Mouse (Mus musculus): ENCODE results near the gene Fam227a. TPM values are rescaled to one million over a fixed set of nuclear protein-coding genes. Genes with fewer than 3 reads are reported as not detected.

Gene Fam227a
- polyA plus RNA-seq, 1 experiment from 2014 or later = 0.29 TPM

DNA sequence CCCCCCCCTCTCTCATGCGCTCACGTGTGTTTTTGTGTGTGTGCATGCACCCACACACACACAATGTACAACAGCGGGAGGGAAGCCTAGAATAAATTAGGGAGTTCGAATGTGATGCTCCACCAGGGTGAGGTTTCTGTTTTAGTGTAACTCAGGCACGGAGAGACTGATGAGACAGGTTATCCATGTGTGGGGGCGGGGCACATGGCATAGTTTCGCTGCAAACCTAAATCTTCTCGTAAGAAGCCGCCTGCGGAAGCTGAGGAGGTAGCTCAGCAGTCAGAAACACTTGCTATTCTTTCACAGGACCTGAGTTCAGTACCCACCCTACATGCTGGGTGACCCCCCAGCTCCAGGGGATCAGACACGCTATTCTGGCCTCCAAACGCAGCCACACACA lies 10.6 kb downstream of the Fam227a start:
- Histone ChIP-seq H3K27ac (replicated peaks) (no peak overlapping the region), H3K4me1 (replicated peaks; ENCODE audit: control insufficient read depth, insufficient read depth) (no peaks in the 10 kb centered on the region), H3K27me3 (ENCODE audit: control insufficient read depth, insufficient read depth, low read length) (no peaks in the 10 kb centered on the region), H3K4me2 (replicated peaks; ENCODE audit: low read depth) (no peak overlapping the region), H3K9me3 (ENCODE audit: control insufficient read depth, low read length) (no peaks in the 10 kb centered on the region), H3K36me3 (ENCODE audit: control insufficient read depth, insufficient read depth, low read length) (no peaks in the 10 kb centered on the region), H3K9ac (ENCODE audit: low read length) (no peak overlapping the region), H3K4me3 (ENCODE audit: low read depth, low read length) (no peak overlapping the region)
- TF ChIP-seq EP300 (optimal IDR thresholded peaks at IDR 0.05) (no peak), CTCF (IDR thresholded peaks at IDR 0.05; ENCODE audit: low read depth) (no peak)
- ATAC-seq (ENCODE audit: low FRiP score, low TSS enrichment) (no peak), DNase-seq (ENCODE audit: low spot score) (no peak)
- WGBS = 85% methylated on average over 12 of the region's 12 CpGs

DNA sequence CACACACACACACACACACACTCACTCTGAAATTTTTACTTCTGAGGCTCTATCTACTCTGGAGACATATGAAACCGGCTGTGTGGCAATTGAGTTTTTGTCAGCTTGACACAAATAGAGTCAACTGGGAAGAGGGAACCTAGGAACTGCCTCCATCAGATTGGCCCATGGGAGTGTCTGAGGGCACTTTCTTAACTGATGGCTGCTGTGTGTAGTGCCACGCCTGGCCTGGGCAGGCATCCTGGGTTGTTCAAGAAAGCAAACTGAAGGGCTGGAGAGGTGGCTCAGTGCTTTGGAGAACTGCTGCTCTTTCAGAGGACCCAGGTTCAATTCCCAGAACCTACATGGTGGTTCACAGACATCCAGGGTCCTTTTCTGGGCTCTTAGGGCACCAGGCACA lies 13.3 kb downstream of the Fam227a start:
- Histone ChIP-seq H3K4me1 (replicated peaks; ENCODE audit: control insufficient read depth, insufficient read depth) (no peaks in the 10 kb centered on the region), H3K36me3 (ENCODE audit: control insufficient read depth, insufficient read depth, low read length) (no peaks in the 10 kb centered on the region), H3K9me3 (ENCODE audit: control insufficient read depth, low read length) (no peaks in the 10 kb centered on the region), H3K4me3 (ENCODE audit: low read depth, low read length) (no peak overlapping the region), H3K27me3 (ENCODE audit: control insufficient read depth, insufficient read depth, low read length) (no peaks in the 10 kb centered on the region), H3K27ac (replicated peaks) (no peak overlapping the region), H3K9ac (ENCODE audit: low read length) (no peak overlapping the region), H3K4me2 (replicated peaks; ENCODE audit: low read depth) (no peak overlapping the region)
- ATAC-seq (ENCODE audit: low FRiP score, low TSS enrichment) (no peak), DNase-seq (ENCODE audit: low spot score) (no peak)
- no peak for TF ChIP-seq CTCF (IDR thresholded peaks at IDR 0.05; ENCODE audit: low read depth)
- TF ChIP-seq EP300 (optimal IDR thresholded peaks at IDR 0.05) = no peak
- WGBS = 79% methylated on average over 2 of the region's 2 CpGs

DNA sequence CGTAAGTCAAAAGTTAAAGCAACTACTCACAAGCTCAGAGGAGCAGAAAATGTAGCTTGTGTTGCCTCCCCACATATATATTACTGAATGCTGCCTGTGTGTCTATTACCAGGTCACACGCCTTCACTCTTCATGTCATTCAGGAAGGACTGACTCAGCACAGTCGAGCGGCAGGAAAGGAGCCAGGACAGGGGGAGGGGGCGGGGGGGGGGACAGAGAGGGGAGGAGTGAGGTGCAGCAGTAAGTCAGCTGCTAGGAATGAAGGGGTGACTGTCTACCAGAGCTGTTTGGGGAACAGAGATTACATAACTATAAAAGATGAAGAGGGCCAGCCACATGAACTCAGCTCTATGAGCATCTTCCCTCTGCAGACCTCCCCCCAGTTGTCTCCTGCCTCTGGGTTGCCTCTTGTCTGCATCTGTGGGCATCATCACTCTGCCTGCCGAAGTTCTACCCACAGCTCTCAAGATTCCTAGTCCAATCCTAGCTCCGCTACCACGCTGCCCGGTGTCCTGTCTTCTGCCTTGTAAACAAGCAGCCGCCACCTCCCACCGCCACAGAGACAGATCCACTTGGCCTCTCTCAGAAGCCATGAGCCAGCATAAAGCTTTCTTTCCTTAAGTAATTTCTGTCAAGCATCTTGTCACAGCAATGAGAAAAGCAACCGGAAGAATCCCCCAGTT lies 17.5 kb downstream of the Fam227a start:
- no peaks in the 10 kb centered on the region for H3K4me1 ChIP-seq (replicated peaks; ENCODE audit: control insufficient read depth, insufficient read depth)
- H3K4me3 ChIP-seq (ENCODE audit: low read depth, low read length) = no peak overlapping the region
- no peak for TF ChIP-seq CTCF (IDR thresholded peaks at IDR 0.05; ENCODE audit: low read depth)
- TF ChIP-seq EP300 (optimal IDR thresholded peaks at IDR 0.05) = no peak
- no peak for DNase-seq (ENCODE audit: low spot score)
- H3K27ac ChIP-seq (replicated peaks) = no peak overlapping the region
- no peaks in the 10 kb centered on the region for H3K9me3 ChIP-seq (ENCODE audit: control insufficient read depth, low read length)
- WGBS = 56% methylated on average over 12 of the region's 12 CpGs
- H3K4me2 ChIP-seq (replicated peaks; ENCODE audit: low read depth) = no peak overlapping the region
- H3K27me3 ChIP-seq (ENCODE audit: control insufficient read depth, insufficient read depth, low read length) = no peaks in the 10 kb centered on the region
- no peak overlapping the region for H3K9ac ChIP-seq (ENCODE audit: low read length)
- no peak for ATAC-seq (ENCODE audit: low FRiP score, low TSS enrichment)
- H3K36me3 ChIP-seq (ENCODE audit: control insufficient read depth, insufficient read depth, low read length) = no peaks in the 10 kb centered on the region; the same call in 1 of the 2 replicates

DNA sequence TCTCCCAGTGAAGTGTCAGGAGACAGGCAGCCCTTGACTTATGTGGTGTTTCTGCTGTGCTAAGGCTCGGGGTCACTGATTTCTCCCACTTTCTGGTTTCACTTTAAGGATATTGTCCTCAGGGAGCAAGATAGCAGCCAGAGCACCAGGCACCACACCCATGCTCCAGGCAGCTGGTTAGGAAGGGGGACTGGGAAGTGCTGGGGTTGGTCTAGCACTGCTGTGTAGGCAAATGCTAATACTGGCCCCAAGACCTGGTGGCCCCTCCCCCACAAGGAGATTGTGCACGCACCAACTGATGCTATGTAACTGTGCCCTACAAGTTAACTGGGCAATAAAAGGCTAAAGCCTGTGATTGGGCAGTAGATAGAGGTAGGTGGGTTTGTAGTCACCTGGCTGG lies 28.3 kb downstream of the Fam227a start:
- Histone ChIP-seq H3K27ac (replicated peaks) (no peak overlapping the region), H3K9me3 (ENCODE audit: control insufficient read depth, low read length) (no peaks in the 10 kb centered on the region), H3K36me3 (ENCODE audit: control insufficient read depth, insufficient read depth, low read length) (no peaks in the 10 kb centered on the region; the same call in 1 of the 2 replicates), H3K4me1 (replicated peaks; ENCODE audit: control insufficient read depth, insufficient read depth) (no peaks in the 10 kb centered on the region), H3K9ac (ENCODE audit: low read length) (no peak overlapping the region), H3K27me3 (ENCODE audit: control insufficient read depth, insufficient read depth, low read length) (no peaks in the 10 kb centered on the region), H3K4me3 (ENCODE audit: low read depth, low read length) (no peak overlapping the region), H3K4me2 (replicated peaks; ENCODE audit: low read depth) (no peak overlapping the region)
- DNase-seq (ENCODE audit: low spot score) (no peak), ATAC-seq (ENCODE audit: low FRiP score, low TSS enrichment) (no peak)
- WGBS = 59% methylated on average over 2 of the region's 2 CpGs
- TF ChIP-seq EP300 (optimal IDR thresholded peaks at IDR 0.05) = no peak
- TF ChIP-seq CTCF (IDR thresholded peaks at IDR 0.05; ENCODE audit: low read depth) = no peak

DNA sequence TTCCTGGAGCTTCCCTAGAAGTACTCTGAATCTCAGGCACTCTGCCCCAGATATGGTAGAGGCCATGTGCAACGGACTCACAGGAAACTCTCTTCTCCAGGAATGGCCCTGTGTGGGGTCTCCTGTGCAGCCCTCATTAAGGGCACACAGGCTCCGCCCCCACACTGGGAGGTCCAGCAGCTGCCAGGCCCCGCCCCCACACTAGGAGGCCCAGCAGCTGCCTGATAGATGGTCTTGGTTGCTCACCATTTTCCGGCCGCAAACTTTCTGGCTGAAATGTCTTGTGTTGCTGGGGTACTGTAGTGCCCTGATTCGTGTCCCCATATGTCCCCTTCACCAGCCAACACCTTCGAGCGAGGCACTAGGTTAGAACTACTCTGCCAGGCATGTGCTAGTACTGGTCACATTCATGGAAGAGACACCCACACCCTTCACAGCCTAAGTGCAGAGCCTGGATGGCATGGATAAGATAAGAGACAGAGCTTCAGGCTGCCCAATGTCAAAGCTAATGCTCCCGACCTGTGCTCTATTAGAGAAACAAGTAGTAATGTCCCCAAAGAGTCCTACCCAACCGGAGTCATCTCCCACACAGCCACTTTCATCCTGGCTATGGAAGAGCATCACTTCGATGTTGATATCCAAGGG lies 38.9 kb downstream of the Fam227a start:
- no peak overlapping the region for H3K4me3 ChIP-seq (ENCODE audit: low read depth, low read length)
- no peaks in the 10 kb centered on the region for H3K4me1 ChIP-seq (replicated peaks; ENCODE audit: control insufficient read depth, insufficient read depth)
- H3K9me3 ChIP-seq (ENCODE audit: control insufficient read depth, low read length) = no peaks in the 10 kb centered on the region
- no peaks in the 10 kb centered on the region for H3K27me3 ChIP-seq (ENCODE audit: control insufficient read depth, insufficient read depth, low read length)
- H3K9ac ChIP-seq (ENCODE audit: low read length) = no peak overlapping the region
- H3K27ac ChIP-seq (replicated peaks) = no peak overlapping the region
- WGBS = 79% methylated on average over 11 of the region's 11 CpGs
- H3K4me2 ChIP-seq (replicated peaks; ENCODE audit: low read depth) = no peak overlapping the region
- TF ChIP-seq CTCF (IDR thresholded peaks at IDR 0.05; ENCODE audit: low read depth) (no peak), EP300 (optimal IDR thresholded peaks at IDR 0.05) (no peak)
- H3K36me3 ChIP-seq (ENCODE audit: control insufficient read depth, insufficient read depth, low read length) = no peaks in the 10 kb centered on the region
- ATAC-seq (ENCODE audit: low FRiP score, low TSS enrichment) = peak; percentile 15; the same call in 1 of the 2 replicates
- DNase-seq (ENCODE audit: low spot score) = no peak

DNA sequence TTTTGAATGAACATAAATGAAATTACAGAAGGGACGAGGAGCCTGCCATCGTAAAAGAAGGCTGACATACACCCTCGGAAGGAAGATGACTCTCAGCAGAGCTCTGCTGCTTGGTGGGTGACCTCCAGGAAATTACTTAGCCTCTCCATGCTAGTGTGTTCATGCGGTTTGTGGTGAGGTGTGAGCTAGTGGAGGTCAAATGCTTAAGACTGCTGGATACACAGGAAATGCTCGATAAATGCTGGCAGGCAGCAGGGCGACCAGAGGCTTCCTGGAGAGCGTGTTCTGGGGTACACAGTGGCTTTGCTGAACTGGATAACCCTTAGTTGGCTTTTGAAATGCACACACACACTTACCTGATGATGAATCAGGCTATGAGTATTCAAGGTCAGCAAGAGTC lies 40.3 kb downstream of the Fam227a start:
- Histone ChIP-seq H3K36me3 (ENCODE audit: control insufficient read depth, insufficient read depth, low read length) (no peaks in the 10 kb centered on the region), H3K4me2 (replicated peaks; ENCODE audit: low read depth) (no peak overlapping the region), H3K27me3 (ENCODE audit: control insufficient read depth, insufficient read depth, low read length) (no peaks in the 10 kb centered on the region), H3K4me3 (ENCODE audit: low read depth, low read length) (no peak overlapping the region), H3K9me3 (ENCODE audit: control insufficient read depth, low read length) (no peaks in the 10 kb centered on the region), H3K9ac (ENCODE audit: low read length) (no peak overlapping the region), H3K4me1 (replicated peaks; ENCODE audit: control insufficient read depth, insufficient read depth) (no peaks in the 10 kb centered on the region), H3K27ac (replicated peaks) (no peak overlapping the region)
- DNase-seq (ENCODE audit: low spot score) (no peak), ATAC-seq (ENCODE audit: low FRiP score, low TSS enrichment) (no peak)
- WGBS = 76% methylated on average over 7 of the region's 7 CpGs
- no peak for TF ChIP-seq CTCF (IDR thresholded peaks at IDR 0.05; ENCODE audit: low read depth)
- TF ChIP-seq EP300 (optimal IDR thresholded peaks at IDR 0.05) = no peak

All from stomach, postnatal 0 days (tissue).